Mouse (Mus musculus) liver, adult 2 months (tissue): Measurements from ENCODE around the gene Slc23a4.

Experiments
- CTCF ChIP-seq: fragments of 200-500 bp; IDR thresholded peaks from 2 replicates; pipeline ENCODE4 v1.5.1; 2011; ENCODE audit warnings: low read depth, low read length, control low read depth
- POLR2A ChIP-seq: fragments of 200-500 bp; IDR thresholded peaks from 2 replicates; pipeline ENCODE4 v1.6.1; 2011; ENCODE audit warnings: low read length, control low read depth; ENCODE audit not compliant: insufficient read depth; ENCODE audit errors: extremely low read depth

DNA sequence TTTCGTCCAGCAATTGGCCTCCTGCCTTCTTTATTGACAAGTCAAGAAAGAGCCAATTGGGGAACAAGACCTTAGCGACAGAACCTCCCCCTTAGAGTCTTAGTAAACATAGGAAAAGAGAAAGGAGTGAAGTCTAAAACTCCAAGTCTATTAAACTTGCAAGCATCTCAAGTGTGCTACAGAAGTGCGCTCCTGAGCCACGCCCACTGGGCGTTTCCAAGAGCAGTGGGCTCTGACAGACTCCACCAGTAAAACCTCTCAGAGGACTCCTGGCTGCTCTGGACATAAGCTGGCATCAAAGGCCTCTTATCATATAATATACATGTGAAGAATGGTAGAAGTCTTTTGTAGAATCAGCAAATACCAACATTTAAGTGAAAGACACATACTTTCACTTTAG lies 84.8 kb downstream of the Slc23a4 start:
- no peak for TF ChIP-seq POLR2A
- no peak for TF ChIP-seq CTCF
